Mouse (Mus musculus): ENCODE data around the gene Mtus2.

- TF ChIP-seq POLR2A (IDR thresholded peaks at IDR 0.05; ENCODE audit: low read depth, low read length) (no peak), CTCF (IDR thresholded peaks at IDR 0.05; ENCODE audit: extremely low read depth, insufficient read depth, insufficient read length, insufficient replicate concordance) (no peak)
These were observed 331.7 kb downstream of the Mtus2 start for GRCm38 (mm10) chr5:148288804-148289203.
